Mouse (Mus musculus) central nervous system, embryonic 14 days (tissue): ENCODE data around the gene Olfr825. TPM values are rescaled to one million over a fixed set of nuclear protein-coding genes. Genes with fewer than 3 reads are reported as not detected.

Experiments
- polyA plus RNA-seq: library from polyadenylated mRNA; depleted of rRNA; stranded (reverse); fragments of >200 nt; gene quantifications from 2 replicates; pipeline ENCODE4 v1.2.3, GENCODE M21; 2012; rRNA removed

Olfr825 gene
- not detected in 2 replicates for polyA plus RNA-seq

GRCm38 (mm10) chr10:130166666-130167065 lies at the start of gene Olfr825:
Olfr825 (minus strand) TSS chr10:130166766.

GRCm38 (mm10) chr10:130214303-130214702 lies 47.7 kb upstream of the Olfr825 start, which contains the start of gene Olfr827:
Olfr827 (minus strand) TSS chr10:130214403.

GRCm38 (mm10) chr10:130184086-130184485 lies 17.5 kb upstream of the Olfr825 start, which contains the start of gene Olfr826:
Olfr826 (minus strand) TSS chr10:130184186.

GRCm38 (mm10) chr10:130129900-130130299 lies 36.7 kb downstream of the Olfr825 start, which contains the start of gene Olfr824:
Olfr824 (minus strand) TSS chr10:130130000.

GRCm38 (mm10) chr10:130115283-130115682 lies 51.3 kb downstream of the Olfr825 start, which contains the start of gene Olfr823:
Olfr823 (minus strand) TSS chr10:130115383.

Other genes with a start within 250 kb of the Olfr825 start
- not detected in 2 replicates for gene Olfr818, start 217.7 kb downstream of the Olfr825 start, polyA plus RNA-seq
- not detected in 2 replicates for gene Olfr819, start 199.5 kb downstream of the Olfr825 start, polyA plus RNA-seq
- gene Olfr247, start 190.6 kb downstream of the Olfr825 start, polyA plus RNA-seq, result not detected in 2 replicates
- not detected in 2 replicates for gene Gm10310, start 181.7 kb downstream of the Olfr825 start, polyA plus RNA-seq
- gene Olfr820, start 154.1 kb downstream of the Olfr825 start, polyA plus RNA-seq, result not detected in 2 replicates
- not detected in 2 replicates for gene Olfr821, start 136.4 kb downstream of the Olfr825 start, polyA plus RNA-seq
- not detected in 2 replicates for gene Olfr822, start 95.6 kb downstream of the Olfr825 start, polyA plus RNA-seq
- gene Olfr823, start 51.4 kb downstream of the Olfr825 start, polyA plus RNA-seq, result not detected in 2 replicates
- gene Olfr824, start 36.8 kb downstream of the Olfr825 start, polyA plus RNA-seq, result not detected in 2 replicates
- not detected in 2 replicates for gene Olfr826, start 17.4 kb upstream of the Olfr825 start, polyA plus RNA-seq
- not detected in 2 replicates for gene Olfr827, start 47.6 kb upstream of the Olfr825 start, polyA plus RNA-seq
- 1.6 and 2.4 TPM in 2 replicates for gene Neurod4, start 113.5 kb upstream of the Olfr825 start, polyA plus RNA-seq
- 0.05 and 0.29 TPM in 2 replicates for gene Tespa1, start 156.1 kb upstream of the Olfr825 start, polyA plus RNA-seq
- gene Vmn2r84, start 227.6 kb upstream of the Olfr825 start, polyA plus RNA-seq, result 0.01 and 0.02 TPM in 2 replicates